Mouse (Mus musculus): ENCODE data around the gene Itga9. TPM values are rescaled to one million over a fixed set of nuclear protein-coding genes. Genes with fewer than 3 reads are reported as not detected.

The Itga9 gene
- polyA plus RNA-seq, 1 experiment: not detected

GRCm38 (mm10) chr9:118698191-118698590, 91.7 kb downstream of the Itga9 start:
- no peaks in the 10 kb centered on the region for H3K36me3 ChIP-seq (ENCODE audit: control insufficient read depth, insufficient read depth)
- H3K79me2 ChIP-seq (ENCODE audit: control insufficient read depth, insufficient read depth): no peaks in the 10 kb centered on the region
- TF ChIP-seq MYOG (IDR thresholded peaks at IDR 0.05; ENCODE audit: control insufficient read depth, extremely low read depth, insufficient read length): no peak
- no peak for TF ChIP-seq CTCF (IDR thresholded peaks at IDR 0.05; ENCODE audit: control insufficient read depth, insufficient read depth, insufficient read length)
- no peak for TF ChIP-seq MYOD1 (IDR thresholded peaks at IDR 0.05; ENCODE audit: control insufficient read depth, insufficient read length, low read depth)
- no peak for TF ChIP-seq MAX (IDR thresholded peaks at IDR 0.05)
- TF ChIP-seq FOSL1 (IDR thresholded peaks at IDR 0.05; ENCODE audit: insufficient read depth, low read length, poor library complexity, severe bottlenecking): no peak
- TF ChIP-seq USF1 (IDR thresholded peaks at IDR 0.05; ENCODE audit: low read depth): no peak
- no peak for TF ChIP-seq CEBPB (IDR thresholded peaks at IDR 0.05; ENCODE audit: low read depth)
- H3K79me3 ChIP-seq (ENCODE audit: low read depth): no peaks in the 10 kb centered on the region
- no peak overlapping the region for H3K4me3 ChIP-seq (ENCODE audit: insufficient read depth, poor library complexity, severe bottlenecking)
- peaks cover 20% of the 10 kb centered on the region for H3K27me3 ChIP-seq (ENCODE audit: control insufficient read depth, insufficient read depth, insufficient read length)
- H3ac ChIP-seq (ENCODE audit: control insufficient read depth, insufficient read length, low read depth): no peak overlapping the region

GRCm38 (mm10) chr9:118699716-118700115, 93.2 kb downstream of the Itga9 start:
- Histone ChIP-seq H3K79me2 (ENCODE audit: control insufficient read depth, insufficient read depth) (no peaks in the 10 kb centered on the region), H3K36me3 (ENCODE audit: control insufficient read depth, insufficient read depth) (no peaks in the 10 kb centered on the region), H3K27me3 (ENCODE audit: control insufficient read depth, insufficient read depth, insufficient read length) (peaks cover 9% of the 10 kb centered on the region), H3ac (ENCODE audit: control insufficient read depth, insufficient read length, low read depth) (no peak overlapping the region), H3K4me3 (ENCODE audit: insufficient read depth, poor library complexity, severe bottlenecking) (no peak overlapping the region), H3K79me3 (ENCODE audit: low read depth) (no peaks in the 10 kb centered on the region)
- TF ChIP-seq MAX (IDR thresholded peaks at IDR 0.05) (no peak), USF1 (IDR thresholded peaks at IDR 0.05; ENCODE audit: low read depth) (no peak), MYOG (IDR thresholded peaks at IDR 0.05; ENCODE audit: control insufficient read depth, extremely low read depth, insufficient read length) (no peak)

GRCm38 (mm10) chr9:118700889-118701288, 94.4 kb downstream of the Itga9 start:
- Histone ChIP-seq H3K36me3 (ENCODE audit: control insufficient read depth, insufficient read depth) (no peaks in the 10 kb centered on the region), H3K79me3 (ENCODE audit: low read depth) (no peaks in the 10 kb centered on the region), H3K4me3 (ENCODE audit: insufficient read depth, poor library complexity, severe bottlenecking) (no peak overlapping the region), H3K27me3 (ENCODE audit: control insufficient read depth, insufficient read depth, insufficient read length) (peaks cover 9% of the 10 kb centered on the region), H3K79me2 (ENCODE audit: control insufficient read depth, insufficient read depth) (no peaks in the 10 kb centered on the region), H3ac (ENCODE audit: control insufficient read depth, insufficient read length, low read depth) (no peak overlapping the region)
- TF ChIP-seq USF1 (IDR thresholded peaks at IDR 0.05; ENCODE audit: low read depth): no peak
- TF ChIP-seq MYOD1 (IDR thresholded peaks at IDR 0.05; ENCODE audit: control insufficient read depth, insufficient read length, low read depth): no peak
- no peak for TF ChIP-seq CEBPB (IDR thresholded peaks at IDR 0.05; ENCODE audit: low read depth)
- no peak for TF ChIP-seq CTCF (IDR thresholded peaks at IDR 0.05; ENCODE audit: control insufficient read depth, insufficient read depth, insufficient read length)
- TF ChIP-seq FOSL1 (IDR thresholded peaks at IDR 0.05; ENCODE audit: insufficient read depth, low read length, poor library complexity, severe bottlenecking): no peak
- TF ChIP-seq MYOG (IDR thresholded peaks at IDR 0.05; ENCODE audit: control insufficient read depth, extremely low read depth, insufficient read length): no peak
- TF ChIP-seq MAX (IDR thresholded peaks at IDR 0.05): no peak

- no peaks in the 10 kb centered on the region for H3K79me3 ChIP-seq (ENCODE audit: low read depth)
- peaks cover 9% of the 10 kb centered on the region for H3K27me3 ChIP-seq (ENCODE audit: control insufficient read depth, insufficient read depth, insufficient read length)
- H3K36me3 ChIP-seq (ENCODE audit: control insufficient read depth, insufficient read depth): no peaks in the 10 kb centered on the region
- H3K79me2 ChIP-seq (ENCODE audit: control insufficient read depth, insufficient read depth): no peaks in the 10 kb centered on the region
- no peak for TF ChIP-seq MYOG (IDR thresholded peaks at IDR 0.05; ENCODE audit: control insufficient read depth, extremely low read depth, insufficient read length)
- no peak for TF ChIP-seq FOSL1 (IDR thresholded peaks at IDR 0.05; ENCODE audit: insufficient read depth, low read length, poor library complexity, severe bottlenecking)
- TF ChIP-seq MAX (IDR thresholded peaks at IDR 0.05): no peak
- TF ChIP-seq CEBPB (IDR thresholded peaks at IDR 0.05; ENCODE audit: low read depth): no peak
- TF ChIP-seq USF1 (IDR thresholded peaks at IDR 0.05; ENCODE audit: low read depth): no peak
- no peak for TF ChIP-seq MYOD1 (IDR thresholded peaks at IDR 0.05; ENCODE audit: control insufficient read depth, insufficient read length, low read depth)
- TF ChIP-seq CTCF (IDR thresholded peaks at IDR 0.05; ENCODE audit: control insufficient read depth, insufficient read depth, insufficient read length): no peak
- no peak overlapping the region for H3K4me3 ChIP-seq (ENCODE audit: insufficient read depth, poor library complexity, severe bottlenecking)
- H3ac ChIP-seq (ENCODE audit: control insufficient read depth, insufficient read length, low read depth): no peak overlapping the region
Observed at GRCm38 (mm10) chr9:118701791-118702190, 95.3 kb downstream of the Itga9 start.

GRCm38 (mm10) chr9:118703146-118703545, 96.7 kb downstream of the Itga9 start:
- H3K36me3 ChIP-seq (ENCODE audit: control insufficient read depth, insufficient read depth): no peaks in the 10 kb centered on the region
- H3K79me2 ChIP-seq (ENCODE audit: control insufficient read depth, insufficient read depth): no peaks in the 10 kb centered on the region
- no peak overlapping the region for H3K4me3 ChIP-seq (ENCODE audit: insufficient read depth, poor library complexity, severe bottlenecking)
- H3ac ChIP-seq (ENCODE audit: control insufficient read depth, insufficient read length, low read depth): no peak overlapping the region
- peaks cover 9% of the 10 kb centered on the region for H3K27me3 ChIP-seq (ENCODE audit: control insufficient read depth, insufficient read depth, insufficient read length)
- H3K79me3 ChIP-seq (ENCODE audit: low read depth): no peaks in the 10 kb centered on the region
- TF ChIP-seq CTCF (IDR thresholded peaks at IDR 0.05; ENCODE audit: control insufficient read depth, insufficient read depth, insufficient read length): no peak
- TF ChIP-seq MYOD1 (IDR thresholded peaks at IDR 0.05; ENCODE audit: control insufficient read depth, insufficient read length, low read depth): no peak
- no peak for TF ChIP-seq CEBPB (IDR thresholded peaks at IDR 0.05; ENCODE audit: low read depth)
- TF ChIP-seq MAX (IDR thresholded peaks at IDR 0.05): no peak

- no peaks in the 10 kb centered on the region for H3K36me3 ChIP-seq (ENCODE audit: control insufficient read depth, insufficient read depth)
- no peak overlapping the region for H3K4me3 ChIP-seq (ENCODE audit: insufficient read depth, poor library complexity, severe bottlenecking)
- no peak for TF ChIP-seq MYOG (IDR thresholded peaks at IDR 0.05; ENCODE audit: control insufficient read depth, extremely low read depth, insufficient read length)
- TF ChIP-seq MYOD1 (IDR thresholded peaks at IDR 0.05; ENCODE audit: control insufficient read depth, insufficient read length, low read depth): no peak
- TF ChIP-seq USF1 (IDR thresholded peaks at IDR 0.05; ENCODE audit: low read depth): no peak
- TF ChIP-seq FOSL1 (IDR thresholded peaks at IDR 0.05; ENCODE audit: insufficient read depth, low read length, poor library complexity, severe bottlenecking): no peak
- no peak for TF ChIP-seq CEBPB (IDR thresholded peaks at IDR 0.05; ENCODE audit: low read depth)
- no peak for TF ChIP-seq CTCF (IDR thresholded peaks at IDR 0.05; ENCODE audit: control insufficient read depth, insufficient read depth, insufficient read length)
- no peak for TF ChIP-seq MAX (IDR thresholded peaks at IDR 0.05)
- H3K79me2 ChIP-seq (ENCODE audit: control insufficient read depth, insufficient read depth): no peaks in the 10 kb centered on the region
- no peaks in the 10 kb centered on the region for H3K79me3 ChIP-seq (ENCODE audit: low read depth)
- no peaks in the 10 kb centered on the region for H3K27me3 ChIP-seq (ENCODE audit: control insufficient read depth, insufficient read depth, insufficient read length)
- no peak overlapping the region for H3ac ChIP-seq (ENCODE audit: control insufficient read depth, insufficient read length, low read depth)
Observed at GRCm38 (mm10) chr9:118705381-118706074, 99.0 kb downstream of the Itga9 start.
